Mouse (Mus musculus) CD4-positive, CD25-positive, alpha-beta regulatory T cell, adult 4 months (primary cell): ENCODE measurements around the gene Psg18. TPM values are rescaled to one million over a fixed set of nuclear protein-coding genes. Genes with fewer than 3 reads are reported as not detected.
"Not testable (repeated sequence)": the region's sequence is repeated elsewhere in the genome, so short reads cannot be mapped to it uniquely, and the experiment has no call there.

Source experiments
- ATAC-seq: one replicate; pipeline ENCODE4 v1.8.0; 2017
- polyA plus RNA-seq, 2 experiments: library from polyadenylated mRNA; unstranded; fragments of 100-300 nt; shearing (Covaris generic); gene quantifications; one replicate each; pipeline ENCODE4 v1.2.1; 2017

The Psg18 gene
- not detected for polyA plus RNA-seq

DNA sequence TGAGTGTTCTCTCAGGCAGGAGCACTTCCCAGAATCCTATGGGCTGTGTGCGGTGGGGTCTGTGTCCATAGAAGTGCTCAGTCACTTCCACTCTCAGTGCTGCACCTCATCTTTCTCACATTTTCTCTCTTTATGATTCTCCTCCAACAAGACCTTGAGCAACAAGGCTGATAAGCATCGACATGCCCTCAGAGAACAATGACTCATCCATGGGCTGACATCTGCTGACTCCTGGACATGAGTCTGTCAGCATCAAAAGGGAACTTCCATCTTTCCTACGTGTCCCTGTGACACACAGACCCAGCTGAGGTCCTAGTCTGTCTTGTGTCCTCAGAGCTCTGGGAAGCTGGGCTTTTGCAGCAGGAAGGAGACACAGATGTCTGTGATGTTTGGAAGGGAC is at the start of gene Psg18:
Psg18 (minus strand) TSS at position 101 of the 400 bp plus-strand sequence.
- not testable (repeated sequence) for ATAC-seq

DNA sequence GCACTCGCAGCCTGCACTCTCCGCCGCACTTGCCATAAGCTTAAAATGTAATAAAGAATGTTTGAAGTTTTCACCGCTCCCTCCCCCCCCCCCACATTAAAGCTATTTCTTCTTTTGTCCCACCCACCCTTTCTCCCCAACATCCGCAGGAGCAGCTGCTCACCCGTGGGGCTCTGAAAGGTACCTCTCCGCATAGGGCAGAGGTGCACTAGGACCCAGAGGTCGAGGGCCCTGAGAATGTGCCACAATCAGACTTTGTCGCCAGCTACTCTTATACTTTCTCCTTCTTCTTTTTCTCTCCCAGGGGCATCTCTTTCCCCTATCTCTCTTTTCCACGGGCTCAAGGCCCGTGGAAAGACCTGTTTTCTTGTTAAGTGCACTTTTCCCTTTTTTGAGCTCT is 48.6 kb upstream of the Psg18 start:
- ATAC-seq: no peak

DNA sequence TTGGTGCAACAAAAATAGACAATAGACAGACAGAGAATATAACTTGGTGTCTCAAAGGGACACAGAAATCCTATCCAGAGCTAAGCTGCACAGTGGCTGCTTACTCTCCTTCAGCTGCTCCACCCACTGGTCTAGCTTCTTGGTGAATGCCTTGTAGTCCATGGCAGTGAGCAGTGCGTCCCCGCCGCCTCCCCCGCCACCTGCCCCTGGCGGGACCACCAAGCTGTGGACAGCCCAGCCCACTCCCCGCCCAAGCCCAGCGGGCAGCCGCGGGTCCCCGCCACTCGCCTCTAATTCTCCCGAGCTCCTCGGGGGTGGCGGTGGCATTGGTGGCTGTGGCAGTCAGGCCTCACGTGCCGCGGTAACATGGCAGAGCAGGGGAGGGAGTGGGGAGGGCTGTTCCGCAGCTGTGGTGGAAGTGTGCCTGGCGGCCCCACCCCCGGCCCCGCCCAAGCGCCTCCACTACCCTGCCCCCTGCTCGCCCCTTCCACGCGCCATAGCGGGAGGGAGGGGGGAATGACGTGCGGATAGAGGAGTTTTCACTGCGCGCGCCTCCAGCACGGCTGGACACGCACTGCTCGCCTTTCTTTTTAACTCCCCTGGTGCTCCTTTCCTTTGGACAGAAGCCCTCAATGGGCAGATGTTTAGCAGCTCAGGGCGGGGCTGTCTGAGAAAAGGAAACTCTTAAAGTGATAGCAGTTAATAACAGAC is 47.9 kb upstream of the Psg18 start:
- no peak for ATAC-seq

DNA sequence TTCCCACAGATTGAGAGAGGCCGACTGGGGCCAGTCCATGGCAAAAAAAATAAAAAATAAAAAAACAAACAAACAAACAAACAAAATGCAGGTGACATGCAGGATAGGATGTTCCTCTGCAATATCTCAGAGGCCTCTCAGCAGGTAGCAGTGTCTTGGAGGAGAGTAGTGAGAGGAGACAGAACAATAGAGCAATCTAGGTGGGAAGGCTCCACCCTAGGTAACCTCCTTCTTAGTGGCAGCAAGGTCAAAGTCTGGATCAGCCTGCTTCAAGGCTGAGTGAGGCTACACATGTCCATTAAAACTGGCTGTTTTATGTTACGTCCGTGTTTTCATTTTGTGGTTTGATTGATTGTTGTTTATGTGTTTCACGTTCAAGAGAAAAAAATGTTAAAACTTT is 36.7 kb upstream of the Psg18 start:
- ATAC-seq: not testable (repeated sequence)

DNA sequence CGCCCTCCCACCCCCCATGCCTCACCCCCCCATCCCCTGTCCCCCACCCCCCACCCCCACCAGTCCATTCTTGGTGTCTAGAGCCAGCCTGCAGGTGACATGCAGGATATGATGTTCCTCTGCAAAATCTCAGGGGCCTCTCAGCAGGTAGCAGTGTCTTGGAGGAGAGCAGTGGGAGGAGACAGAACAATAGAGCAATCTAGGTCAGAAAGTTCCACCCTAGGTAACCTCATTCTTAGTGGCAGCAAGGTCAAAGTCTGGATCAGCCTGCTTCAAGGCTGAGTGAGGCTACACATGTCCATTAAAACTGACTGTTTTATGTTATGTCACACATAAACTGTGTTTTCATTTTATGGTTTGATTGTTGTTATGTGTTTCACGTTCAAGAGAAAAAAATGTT is 23.5 kb upstream of the Psg18 start:
- ATAC-seq: no peak

DNA sequence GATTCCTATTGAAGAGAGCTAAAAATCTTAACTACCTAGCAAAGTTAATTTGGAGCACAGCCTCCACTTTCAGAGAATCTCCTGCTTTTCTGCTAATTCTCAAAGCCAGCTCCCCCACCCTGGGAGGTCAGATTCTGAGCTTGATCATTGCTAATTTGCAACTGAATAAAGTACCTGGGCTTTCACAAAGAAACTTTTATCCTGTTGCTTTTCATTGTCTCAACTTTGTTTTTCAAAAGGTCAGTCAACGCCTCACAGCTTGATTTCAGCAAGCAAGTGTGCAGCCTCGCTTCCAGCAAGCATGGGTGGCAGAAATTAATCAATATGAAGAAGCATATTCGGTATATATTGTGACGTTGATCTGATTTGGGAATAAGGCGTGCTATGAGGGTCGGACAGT is 19.4 kb downstream of the Psg18 start:
- not testable (repeated sequence) for ATAC-seq

Other genes with a start within 250 kb of the Psg18 start
- gene Igfl3, start 178.5 kb downstream of the Psg18 start, polyA plus RNA-seq: not detected
- gene Mill1, start 109.7 kb downstream of the Psg18 start, polyA plus RNA-seq: not detected
- not detected for gene Psg28, start 77.0 kb upstream of the Psg18 start, polyA plus RNA-seq
- not detected for gene Psg26, start 129.2 kb upstream of the Psg18 start, polyA plus RNA-seq
- not detected for gene Psg25, start 177.3 kb upstream of the Psg18 start, polyA plus RNA-seq
- not detected for gene Psg27, start 212.3 kb upstream of the Psg18 start, polyA plus RNA-seq